Mouse (Mus musculus) mouse embryonic stem cell (cell line): ENCODE measurements around the gene Slc2a5.

Source experiments
- in situ Hi-C, 2 experiments: fragments of 300-500 bp; cut with MboI; formaldehyde crosslinking; loops; 1 replicate in 1 of 2; 3 replicates in 1 of 2; pipeline ENCODE4 v1.14.3; 2019 to 2020; ENCODE audit warnings: low sequenced_read_pairs in 2 of 2, low pct_unique_long_range_greater_than_20kb in 1 of 2, mixed read lengths in 1 of 2; ENCODE audit not compliant: unreplicated experiment in 1 of 2

The Slc2a5 gene

GRCm38 (mm10) chr4:150119055-150119454, at the start of gene Slc2a5:
Gene Slc2a5 (plus strand): TSS chr4:150119283.
- in situ Hi-C loops, result no loop called here

GRCm38 (mm10) chr4:150070136-150070535, 48.9 kb upstream of the Slc2a5 start:
- in situ Hi-C loops, result loop anchor here in 1 of 2 experiments (5.0 kb wide), 1 partner anchor 33 kb away; no protein-coding TSS in a partner anchor

- in situ Hi-C loops, result loop anchor here in 1 of 2 experiments (5.0 kb wide), 1 partner anchor 35 kb away; no protein-coding TSS in a partner anchor
These were observed 46.5 kb upstream of the Slc2a5 start for GRCm38 (mm10) chr4:150072416-150073101.

GRCm38 (mm10) chr4:150073102-150073473, 46.0 kb upstream of the Slc2a5 start:
- in situ Hi-C loops, result loop anchor here in 1 of 2 experiments (5.0 kb wide), 1 partner anchor 36 kb away; no protein-coding TSS in a partner anchor

- in situ Hi-C loops, result no loop called here
These were observed 43.7 kb upstream of the Slc2a5 start for GRCm38 (mm10) chr4:150075350-150075749.

GRCm38 (mm10) chr4:150076147-150076546, 42.9 kb upstream of the Slc2a5 start:
- in situ Hi-C loops, result no loop called here

- in situ Hi-C loops, result no loop called here
These were observed 40.4 kb upstream of the Slc2a5 start for GRCm38 (mm10) chr4:150078646-150079045.

- in situ Hi-C loops, result no loop called here
These were observed 39.8 kb upstream of the Slc2a5 start for GRCm38 (mm10) chr4:150079244-150079643.

GRCm38 (mm10) chr4:150080330-150080967, 38.6 kb upstream of the Slc2a5 start:
- in situ Hi-C loops, result no loop called here

- in situ Hi-C loops, result no loop called here
These were observed 33.7 kb upstream of the Slc2a5 start for GRCm38 (mm10) chr4:150085366-150085765.

- in situ Hi-C loops, result no loop called here
These were observed 32.3 kb upstream of the Slc2a5 start for GRCm38 (mm10) chr4:150086841-150087160.

- in situ Hi-C loops, result no loop called here
These were observed 31.8 kb upstream of the Slc2a5 start, which contains the start of gene Gpr157 for GRCm38 (mm10) chr4:150087161-150087889. Gene Gpr157 (plus strand): TSS chr4:150087365.

GRCm38 (mm10) chr4:150087890-150088530, 31.1 kb upstream of the Slc2a5 start:
- in situ Hi-C loops, result no loop called here

- in situ Hi-C loops, result no loop called here
These were observed 30.0 kb upstream of the Slc2a5 start for GRCm38 (mm10) chr4:150089121-150089520.

- in situ Hi-C loops, result loop anchor here (10.0 kb wide), 1 partner anchor 287 kb away; no protein-coding TSS in a partner anchor
These were observed 27.0 kb upstream of the Slc2a5 start for GRCm38 (mm10) chr4:150091887-150092582.

GRCm38 (mm10) chr4:150092583-150092902, 26.5 kb upstream of the Slc2a5 start:
- in situ Hi-C loops, result loop anchor here (10.0 kb wide), 1 partner anchor 288 kb away; no protein-coding TSS in a partner anchor

- in situ Hi-C loops, result loop anchor here (10.0 kb wide), 1 partner anchor 289 kb away; no protein-coding TSS in a partner anchor
These were observed 25.3 kb upstream of the Slc2a5 start for GRCm38 (mm10) chr4:150093560-150094462.
